Mouse (Mus musculus) spleen, adult 2 months (tissue): ENCODE data around the gene Dpp7. TPM values are rescaled to one million over a fixed set of nuclear protein-coding genes. Genes with fewer than 3 reads are reported as not detected.

Experiments used
- DNase-seq, 2 experiments: peaks; one replicate each; pipeline versions ENCODE4 v3.0.0 to v3.0.0-alpha.2; 2012 to 2021; ENCODE audit warnings: low spot score in 2 of 2, low read depth in 1 of 2
- H3K27ac ChIP-seq: fragments of 200-500 bp; 2 replicates; pipeline ENCODE4 v1.5.1; 2012; ENCODE audit warnings: low read length, inconsistent platforms; ENCODE audit not compliant: insufficient read depth
- H3K27me3 ChIP-seq: fragments of 200-500 bp; 2 replicates; pipeline ENCODE4 v1.6.1; 2012; ENCODE audit warnings: mild to moderate bottlenecking, moderate library complexity, low read length, inconsistent platforms; ENCODE audit not compliant: control insufficient read depth, insufficient read depth
- H3K36me3 ChIP-seq: fragments of 200-500 bp; 2 replicates; pipeline ENCODE4 v1.6.1; 2012; ENCODE audit warnings: mild to moderate bottlenecking, low read length, inconsistent platforms; ENCODE audit not compliant: control insufficient read depth, insufficient read depth
- H3K4me1 ChIP-seq: fragments of 200-500 bp; 2 replicates; pipeline ENCODE4 v1.6.1; 2011; ENCODE audit warnings: inconsistent platforms; ENCODE audit not compliant: control insufficient read depth, insufficient read depth, insufficient read length
- H3K4me3 ChIP-seq: fragments of 200-500 bp; 2 replicates; pipeline ENCODE4 v1.5.1; 2011; ENCODE audit warnings: mild to moderate bottlenecking, inconsistent platforms; ENCODE audit not compliant: insufficient read depth, insufficient read length; ENCODE audit errors: extremely low read depth
- CTCF ChIP-seq: fragments of 200-500 bp; IDR thresholded peaks from 2 replicates; pipeline ENCODE4 v1.5.1; 2011; ENCODE audit warnings: mild to moderate bottlenecking, inconsistent platforms; ENCODE audit not compliant: insufficient read depth, insufficient read length, insufficient replicate concordance; ENCODE audit errors: extremely low read depth
- POLR2A ChIP-seq: fragments of 200-500 bp; IDR thresholded peaks from 2 replicates; pipeline ENCODE4 v1.6.1; 2011; ENCODE audit warnings: low read depth, low read length, inconsistent platforms
- WGBS: fragments of 180-500 bp; shearing (Covaris S2); methylation state at CpG from one replicate; pipeline ENCODE4 v1.1.7; 2018; 5-methylcytosine and 5-hydroxymethylcytosine counted together
- polyA plus RNA-seq: library from polyadenylated mRNA; depleted of rRNA; stranded (reverse); fragments of >200 nt; gene quantifications from 2 replicates; pipeline ENCODE4 v1.2.3, GENCODE M21; 2012

Dpp7 gene
- polyA plus RNA-seq, 1 experiment = 41.8 TPM

- H3K27me3 ChIP-seq = no peaks in the 10 kb centered on the region
- 56% methylated on average over 9 of the region's 9 CpGs for WGBS
- no peak overlapping the region for H3K27ac ChIP-seq
- TF ChIP-seq CTCF (no peak), POLR2A (no peak)
- no peak overlapping the region for H3K4me3 ChIP-seq
- H3K36me3 ChIP-seq = peaks cover 11% of the 10 kb centered on the region
- no peak for DNase-seq
- H3K4me1 ChIP-seq = peaks cover 7% of the 10 kb centered on the region; the same call in 1 of the 2 replicates
Observed at GRCm38 (mm10) chr2:25331470-25331869, 24.7 kb downstream of the Dpp7 start.

GRCm38 (mm10) chr2:25328440-25328839, 27.7 kb downstream of the Dpp7 start:
- Histone ChIP-seq H3K27me3 (no peaks in the 10 kb centered on the region), H3K4me1 (peaks cover 6% of the 10 kb centered on the region; the same call in 1 of the 2 replicates), H3K36me3 (no peaks in the 10 kb centered on the region), H3K4me3 (no peak overlapping the region), H3K27ac (no peak overlapping the region)
- WGBS = 48% methylated on average over 7 of the region's 7 CpGs
- TF ChIP-seq CTCF = no peak
- no peak for TF ChIP-seq POLR2A
- no peak for DNase-seq

GRCm38 (mm10) chr2:25326036-25326435, 30.1 kb downstream of the Dpp7 start:
- 78% methylated on average over 2 of the region's 2 CpGs for WGBS
- Histone ChIP-seq H3K27ac (no peak overlapping the region), H3K4me3 (no peak overlapping the region), H3K4me1 (no peaks in the 10 kb centered on the region), H3K27me3 (peaks cover 2% of the 10 kb centered on the region; the same call in 1 of the 2 replicates), H3K36me3 (no peaks in the 10 kb centered on the region)
- no peak for DNase-seq
- TF ChIP-seq POLR2A (no peak), CTCF (no peak)

DNA sequence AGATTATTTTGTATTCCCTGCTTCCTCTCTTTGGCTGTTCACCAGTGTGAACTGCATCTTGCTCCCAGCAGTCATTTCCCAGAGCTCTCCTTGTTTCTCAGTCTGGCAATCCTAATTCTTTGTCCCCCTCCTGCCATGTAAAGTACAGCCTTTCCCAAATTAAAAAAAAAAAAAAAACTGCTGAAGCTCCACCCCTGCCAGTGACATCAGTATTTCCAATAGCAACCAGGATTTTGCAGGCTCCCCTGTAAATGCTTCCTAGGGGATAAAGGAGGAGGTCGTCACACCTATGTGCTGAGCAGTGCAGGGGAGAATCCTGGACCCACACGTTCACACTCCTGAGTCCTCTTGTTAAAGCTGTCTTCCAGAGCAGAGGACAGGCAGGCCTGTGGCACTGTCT, 36.1 kb downstream of the Dpp7 start:
- 28% methylated on average over 2 of the region's 2 CpGs for WGBS
- Histone ChIP-seq H3K36me3 (no peaks in the 10 kb centered on the region), H3K4me3 (no peak overlapping the region), H3K27me3 (peaks cover 2% of the 10 kb centered on the region), H3K27ac (no peak overlapping the region), H3K4me1 (peaks cover 7% of the 10 kb centered on the region; the same call in 1 of the 2 replicates)
- DNase-seq = no peak
- TF ChIP-seq POLR2A = no peak

- H3K4me1 ChIP-seq = peaks cover 7% of the 10 kb centered on the region; the same call in 1 of the 2 replicates
- H3K36me3 ChIP-seq = no peaks in the 10 kb centered on the region
- no peak within 1 kb of the TSS for H3K27ac ChIP-seq
- no peak within 1 kb of the TSS for H3K4me3 ChIP-seq
- DNase-seq = peak in 1 of 2 experiments; percentile 34
- 11% methylated on average over 58 of the region's 58 CpGs for WGBS
- H3K27me3 ChIP-seq = peaks cover 2% of the 10 kb centered on the region
- TF ChIP-seq POLR2A (no peak), CTCF (no peak)
Observed at GRCm38 (mm10) chr2:25318971-25319773, 37.0 kb downstream of the Dpp7 start, which contains the start of gene Grin1. Grin1 (minus strand) TSS chr2:25319187.

DNA sequence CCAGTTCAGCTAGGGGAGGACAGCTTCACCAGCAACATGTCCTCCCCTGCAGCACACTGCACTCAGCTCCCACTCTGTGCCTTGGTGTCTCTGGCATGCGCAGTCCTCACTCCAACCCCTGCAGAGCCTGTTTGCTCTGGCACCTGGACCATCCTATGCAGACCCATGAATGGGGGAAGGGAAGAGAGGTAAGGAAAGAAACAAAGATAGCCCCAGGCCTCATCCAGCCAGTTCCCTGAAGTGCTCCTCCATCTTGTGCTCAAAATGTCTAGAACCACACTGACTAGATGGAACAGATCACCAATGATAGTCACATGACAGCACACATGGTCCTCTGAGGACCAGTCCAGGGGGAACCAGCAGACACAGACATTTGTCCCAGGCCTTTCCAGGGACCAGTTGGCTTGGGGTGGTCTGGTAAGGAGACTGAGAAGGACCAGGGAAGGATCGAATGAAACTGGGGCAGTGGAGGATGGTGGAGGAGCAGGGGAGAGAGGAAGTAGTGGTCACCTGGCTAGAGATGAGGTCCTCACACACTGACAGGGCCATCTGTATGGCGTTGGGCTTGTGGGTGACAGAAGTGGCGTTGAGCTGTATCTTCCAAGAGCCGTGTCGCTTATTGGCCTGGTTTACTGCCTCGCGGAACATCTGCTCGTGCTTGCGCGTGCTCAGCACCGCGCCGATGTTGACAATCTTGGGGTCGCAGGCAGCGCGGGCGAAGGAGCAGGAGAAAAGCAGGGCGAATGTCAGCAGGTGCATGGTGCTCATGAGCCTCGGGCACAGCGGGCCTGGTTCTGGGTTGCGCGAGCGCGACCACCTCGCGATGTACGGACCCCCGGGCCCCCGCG, 37.8 kb downstream of the Dpp7 start:
- peaks cover 2% of the 10 kb centered on the region for H3K27me3 ChIP-seq

More for the DNA sequence above, 37.8 kb downstream of the Dpp7 start:
- no peak for DNase-seq
- Histone ChIP-seq H3K4me3 (no peak overlapping the region), H3K27ac (no peak overlapping the region), H3K4me1 (peaks cover 7% of the 10 kb centered on the region; the same call in 1 of the 2 replicates), H3K36me3 (no peaks in the 10 kb centered on the region)
- TF ChIP-seq CTCF (no peak), POLR2A (no peak)
- 6% methylated on average over 31 of the region's 31 CpGs for WGBS
